Mouse (Mus musculus): ENCODE results near the gene Rgs1. TPM values are rescaled to one million over a fixed set of nuclear protein-coding genes. Genes with fewer than 3 reads are reported as not detected.

The Rgs1 gene
- 19.0 TPM for polyA plus RNA-seq (2014; fragmentation: Illumina TruSeq; extraction: RNeasy Lipid Tissue Mini Kit (QIAGEN cat#74804); ENCODE audit: low read depth, low replicate concordance)

DNA sequence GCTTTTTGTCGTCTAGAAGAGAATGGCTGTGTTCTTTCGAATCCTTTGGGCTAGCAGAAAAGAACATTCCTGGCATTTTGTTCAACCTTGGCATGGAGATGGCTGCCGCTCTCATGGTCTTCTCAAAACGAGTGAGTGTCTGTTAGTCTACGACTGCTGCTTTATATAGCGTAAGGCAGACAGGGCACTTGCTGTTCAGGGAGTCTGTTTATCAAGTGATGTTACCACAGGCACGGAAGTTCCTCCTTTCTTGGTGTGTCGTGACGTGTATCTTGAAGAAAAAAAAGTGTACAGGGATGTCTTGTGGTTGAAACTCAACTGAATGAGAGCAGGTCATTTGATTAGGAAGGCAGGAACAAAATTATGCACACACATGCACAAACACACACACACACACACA, at the start of gene Rgs1:
TSS of gene Rgs1 (minus strand) at position 320 of the 400 bp plus-strand sequence.

Other genes with a start within 250 kb of the Rgs1 start
- gene Rgs2, start 245.1 kb downstream of the Rgs1 start, polyA plus RNA-seq (2014; fragmentation: Illumina TruSeq; extraction: RNeasy Lipid Tissue Mini Kit (QIAGEN cat#74804); ENCODE audit: low read depth, low replicate concordance), result 608 TPM
- gene Rgs13, start 71.9 kb downstream of the Rgs1 start, polyA plus RNA-seq (2014; fragmentation: Illumina TruSeq; extraction: RNeasy Lipid Tissue Mini Kit (QIAGEN cat#74804); ENCODE audit: low read depth, low replicate concordance), result not detected